Mouse (Mus musculus) hindlimb bud, embryonic 11.5 days (tissue): ENCODE data around the gene Mki67.
"Not testable (repeated sequence)": the region's sequence is repeated elsewhere in the genome, so short reads cannot be mapped to it uniquely, and the experiment has no call there.

Experiments used
- DNase-seq: peaks from one replicate; pipeline ENCODE4 v3.0.0-alpha.2; 2012; ENCODE audit warnings: low read depth, low spot score; ENCODE audit errors: extremely low spot score

The Mki67 gene

DNA sequence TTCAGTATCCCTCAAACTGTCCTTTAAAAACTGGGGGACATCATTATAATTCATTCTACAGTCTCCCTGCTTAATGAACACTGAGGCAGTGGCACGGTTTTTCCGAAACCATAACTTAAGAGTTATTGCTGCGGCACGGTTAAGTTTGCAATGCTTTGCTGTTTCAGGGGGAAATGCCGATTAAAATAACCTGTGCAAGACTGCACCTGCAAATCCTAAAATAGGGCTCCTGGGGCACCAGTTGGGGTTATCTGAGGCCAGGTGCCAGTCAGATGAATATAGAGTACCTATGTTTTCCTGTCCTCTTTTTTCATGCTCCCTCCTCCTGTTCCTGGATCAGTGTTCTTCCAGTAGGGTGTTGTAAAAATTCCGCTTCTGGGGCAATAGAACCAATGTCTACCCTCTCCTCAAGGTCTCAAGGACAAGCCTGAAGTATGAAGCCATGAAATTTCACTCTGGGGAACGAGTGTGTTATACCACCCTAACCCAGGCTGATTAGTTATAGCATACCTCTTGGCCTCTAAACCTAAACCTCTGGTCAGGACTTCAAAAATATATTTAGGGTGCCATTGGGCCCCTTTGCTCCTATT lies 902 bp upstream of the Mki67 start:
- DNase-seq = no peak

GRCm38 (mm10) chr7:135716445-135716877 lies 300 bp upstream of the Mki67 start:
- DNase-seq = peak; percentile 57

- no peak for DNase-seq
These were observed 995 bp downstream of the Mki67 start for GRCm38 (mm10) chr7:135715166-135715565.

GRCm38 (mm10) chr7:135713326-135713725 lies 2.8 kb downstream of the Mki67 start:
- DNase-seq = no peak

DNA sequence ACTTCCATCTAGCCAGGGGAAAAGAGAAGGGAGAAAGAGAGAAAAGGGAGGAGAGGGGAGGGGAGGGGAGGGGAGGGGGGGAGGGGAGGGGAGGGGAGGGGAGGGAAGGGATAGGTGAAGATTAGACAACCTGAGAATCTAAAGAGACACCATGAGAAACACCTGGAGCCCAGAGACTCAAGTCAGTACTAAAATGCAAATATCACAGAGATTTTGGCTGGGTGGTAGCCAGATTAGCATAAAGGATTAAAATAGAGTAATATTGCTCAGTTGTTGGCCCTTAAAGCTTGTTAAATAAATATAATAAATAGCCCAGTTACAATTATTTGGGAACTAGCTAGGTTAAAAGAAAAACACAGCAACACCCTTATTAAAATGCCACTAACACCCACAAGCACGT lies 3.6 kb downstream of the Mki67 start:
- no peak for DNase-seq

DNA sequence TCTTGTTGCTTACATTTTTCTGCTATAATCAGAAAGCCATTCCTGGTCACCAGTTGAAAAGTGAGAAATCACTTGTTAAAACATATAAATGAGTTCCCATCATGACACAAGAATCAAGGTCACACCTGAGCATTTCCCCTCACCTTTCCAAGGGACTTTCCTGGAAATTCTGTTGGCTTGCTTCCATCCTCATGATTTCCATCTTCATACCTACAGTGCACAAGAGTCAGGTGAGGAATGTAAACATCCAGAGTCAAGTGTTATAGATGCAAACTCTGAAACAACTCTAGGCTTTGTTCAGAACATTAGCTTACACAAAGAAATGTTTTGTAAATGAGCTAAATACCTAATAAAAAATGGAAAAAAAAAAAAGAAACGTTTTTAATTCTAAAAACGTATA lies 5.5 kb downstream of the Mki67 start:
- no peak for DNase-seq

DNA sequence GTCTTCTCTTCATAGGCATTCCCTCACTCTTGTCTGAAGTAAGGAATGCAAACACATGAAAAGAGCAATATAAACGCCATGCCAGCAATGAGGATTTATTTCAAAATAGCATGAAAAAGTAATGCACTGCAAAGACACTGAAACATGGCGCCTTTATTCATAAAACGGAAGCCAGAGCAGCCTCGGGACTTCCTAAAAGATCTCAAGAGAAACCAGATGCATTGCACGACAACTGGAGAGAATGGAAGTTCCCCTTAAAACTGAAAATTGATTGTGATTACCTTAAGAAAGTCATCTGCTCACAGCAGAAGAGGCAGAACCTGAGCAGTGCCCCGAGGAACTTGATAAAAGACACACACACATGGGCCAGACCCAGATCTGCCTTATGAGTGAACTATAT lies 10.4 kb downstream of the Mki67 start:
- no peak for DNase-seq

DNA sequence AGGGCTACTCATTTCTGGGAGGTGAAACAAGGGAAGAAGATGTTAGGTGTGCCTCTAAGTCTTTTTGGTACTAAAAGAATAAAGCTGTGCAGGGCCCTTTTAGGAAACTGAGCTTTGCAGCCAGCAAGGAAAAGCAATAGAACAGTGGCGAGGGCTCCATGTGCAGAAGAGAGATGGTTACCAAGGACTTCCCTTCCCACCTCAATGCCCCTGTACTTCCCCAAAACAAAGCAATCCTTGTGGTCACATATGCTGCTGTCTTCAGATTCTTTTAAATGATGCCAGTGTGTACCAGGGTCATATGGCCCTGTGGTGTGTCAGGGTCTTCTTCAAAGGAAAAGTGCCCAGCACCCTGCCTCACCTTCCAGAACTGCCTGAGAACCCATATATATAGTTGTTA lies 11.1 kb downstream of the Mki67 start:
- no peak for DNase-seq

DNA sequence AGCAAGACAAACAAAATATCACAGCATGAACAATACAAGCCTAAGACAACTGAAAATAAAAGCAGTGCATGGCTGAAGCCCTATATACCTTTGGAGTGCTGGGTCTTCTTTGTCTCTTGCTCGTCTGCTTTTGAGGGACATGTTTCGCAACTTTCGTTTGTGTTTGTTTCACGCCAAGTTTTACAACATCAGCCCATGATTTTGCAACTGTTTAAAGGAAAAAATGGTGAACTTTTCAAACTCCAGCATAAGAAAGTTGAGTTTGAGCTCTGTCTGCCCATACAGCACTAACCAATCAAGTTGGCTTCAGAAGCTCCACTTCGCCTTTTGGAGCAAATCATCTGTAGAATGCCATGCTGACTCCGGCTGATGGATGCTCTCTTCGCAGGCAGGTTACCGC lies 11.9 kb downstream of the Mki67 start:
- DNase-seq = no peak

DNA sequence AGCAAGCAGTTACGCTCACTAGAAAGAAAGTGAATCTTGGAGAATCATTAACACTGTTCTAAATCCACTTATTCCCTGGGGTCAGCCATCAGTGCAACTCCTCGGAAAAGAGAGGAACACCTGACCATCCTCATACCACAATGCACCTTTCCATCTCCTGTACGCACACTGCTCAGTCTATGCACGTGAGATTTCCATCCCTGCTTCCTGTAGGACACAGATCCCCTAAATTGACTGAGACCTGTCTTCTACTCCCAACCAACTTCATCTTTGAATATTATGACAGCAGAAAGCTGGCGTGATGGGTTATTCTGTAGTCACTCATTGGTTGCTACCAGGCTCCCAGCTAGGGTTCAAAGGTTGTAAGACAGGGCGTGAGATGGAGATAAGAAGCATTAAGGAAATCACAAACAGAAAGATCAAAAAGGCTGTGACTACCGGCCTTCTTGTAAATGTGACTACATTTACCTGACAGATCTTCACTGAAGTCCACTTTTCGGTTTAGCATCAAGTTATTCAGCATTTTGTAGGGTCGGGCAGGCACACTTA lies 12.5 kb downstream of the Mki67 start:
- no peak for DNase-seq

DNA sequence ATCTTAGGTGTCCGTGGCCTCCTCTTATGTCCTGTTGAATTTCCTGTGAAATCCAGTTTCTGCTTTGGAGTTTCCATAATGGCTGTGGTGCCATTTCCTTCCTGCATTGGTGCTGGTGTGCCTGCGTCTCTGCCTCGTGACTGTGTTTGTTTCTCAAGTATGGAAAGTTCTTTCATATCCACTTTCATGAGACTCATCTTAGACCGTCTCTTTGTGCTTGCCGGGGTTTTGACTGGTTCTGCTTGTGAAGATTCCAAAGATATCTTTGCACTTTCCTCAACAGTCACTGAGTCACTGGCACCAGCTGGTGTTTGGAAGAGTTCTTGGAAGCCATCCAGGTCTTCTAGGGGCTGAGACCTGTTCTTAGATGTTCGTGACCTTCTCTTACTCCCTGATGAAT lies 16.8 kb downstream of the Mki67 start:
- DNase-seq = not testable (repeated sequence)

- no peak for DNase-seq
These were observed 17.8 kb downstream of the Mki67 start for GRCm38 (mm10) chr7:135698362-135698761.

DNA sequence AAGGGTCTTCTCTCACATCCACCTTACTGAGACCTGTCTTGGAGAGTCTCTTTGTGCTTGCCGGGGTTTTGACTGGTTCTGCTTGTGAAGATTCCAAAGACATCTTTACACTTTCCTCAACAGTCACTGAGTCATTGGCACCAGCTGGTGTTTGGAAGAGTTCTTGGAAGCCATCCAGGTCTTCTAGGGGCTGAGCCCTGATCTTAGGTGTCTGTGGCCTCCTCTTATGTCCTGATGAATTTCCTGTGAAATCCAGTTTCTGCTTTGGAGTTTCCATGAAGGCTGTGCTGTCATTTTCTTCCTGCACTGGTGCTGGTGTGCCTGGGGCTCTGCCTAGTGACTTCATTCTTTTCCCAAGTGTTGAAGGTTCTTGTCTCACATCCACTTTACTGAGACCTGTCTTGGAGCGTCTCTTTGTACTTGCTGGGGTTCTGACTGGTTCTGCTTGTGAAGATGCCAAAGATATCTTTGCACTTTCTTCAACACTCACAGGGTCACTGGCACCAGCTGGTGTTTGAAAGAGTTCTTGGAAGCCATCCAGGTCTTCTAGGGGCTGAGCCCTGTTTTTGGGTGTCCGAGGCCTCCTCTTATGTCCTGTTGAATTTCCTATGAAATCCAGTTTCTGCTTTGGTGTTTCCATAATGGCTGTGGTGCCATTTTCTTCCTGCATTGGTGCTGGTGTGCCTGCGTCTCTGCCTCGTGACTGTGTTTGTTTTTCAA lies 19.0 kb downstream of the Mki67 start:
- DNase-seq = not testable (repeated sequence)

DNA sequence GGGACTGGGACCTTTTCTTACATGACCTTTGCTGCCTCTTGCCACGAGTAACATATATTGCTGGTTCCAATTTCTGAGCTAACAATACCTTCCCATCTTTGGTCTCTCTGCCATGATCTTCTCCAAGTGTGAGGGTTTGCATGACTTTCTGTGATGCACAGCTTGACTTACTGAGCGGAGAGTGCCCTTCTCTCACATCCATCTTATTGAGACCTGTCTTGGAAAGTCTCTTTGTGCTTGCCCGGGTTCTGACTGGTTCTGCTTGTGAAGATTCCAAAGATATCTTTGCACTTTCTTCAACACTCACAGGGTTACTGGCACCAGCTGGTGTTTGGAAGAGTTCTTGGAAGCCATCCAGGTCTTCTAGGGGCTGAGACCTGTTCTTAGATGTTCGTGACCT lies 20.0 kb downstream of the Mki67 start:
- no peak for DNase-seq

GRCm38 (mm10) chr7:135694796-135695195 lies 21.4 kb downstream of the Mki67 start:
- DNase-seq = no peak

DNA sequence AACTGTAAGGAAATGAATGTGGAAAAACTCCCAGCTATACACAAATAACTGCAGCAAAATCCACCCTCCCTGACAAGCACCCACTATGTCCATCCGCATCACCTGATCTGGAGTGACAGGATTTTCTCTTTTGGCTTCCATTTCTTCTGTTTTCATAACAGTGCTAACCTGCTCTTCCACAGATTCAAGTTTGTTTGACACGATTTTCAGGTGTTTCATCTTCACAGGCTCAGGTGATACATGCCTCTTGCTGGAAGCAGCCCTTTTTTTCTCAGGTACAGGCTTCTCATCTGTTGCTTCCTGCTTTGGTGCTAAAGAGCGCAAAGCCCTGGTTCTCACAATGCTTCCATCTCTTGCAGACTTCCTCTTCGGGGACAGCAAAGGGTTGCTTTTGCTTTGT lies 22.0 kb downstream of the Mki67 start:
- no peak for DNase-seq

GRCm38 (mm10) chr7:135691941-135692340 lies 24.2 kb downstream of the Mki67 start:
- DNase-seq = no peak

DNA sequence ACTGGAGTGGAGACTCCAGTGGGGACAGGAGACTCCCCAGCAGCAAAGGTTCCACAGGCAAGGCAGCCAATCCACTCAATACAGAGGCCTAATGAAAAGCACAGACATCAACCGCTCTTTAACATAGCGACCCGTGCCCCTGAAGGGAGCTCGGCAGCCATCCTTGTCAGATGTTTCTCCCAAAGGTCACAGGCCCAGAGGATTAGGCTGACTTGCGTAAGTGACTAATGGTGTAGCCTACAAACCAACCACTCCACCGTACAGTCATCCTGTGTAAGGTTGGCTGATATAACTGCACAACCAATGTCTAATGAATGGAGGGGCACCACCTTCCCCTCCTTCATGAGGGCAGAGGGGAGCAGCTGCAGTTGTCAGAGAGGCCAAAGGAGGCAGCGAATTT lies 26.8 kb downstream of the Mki67 start:
- no peak for DNase-seq

DNA sequence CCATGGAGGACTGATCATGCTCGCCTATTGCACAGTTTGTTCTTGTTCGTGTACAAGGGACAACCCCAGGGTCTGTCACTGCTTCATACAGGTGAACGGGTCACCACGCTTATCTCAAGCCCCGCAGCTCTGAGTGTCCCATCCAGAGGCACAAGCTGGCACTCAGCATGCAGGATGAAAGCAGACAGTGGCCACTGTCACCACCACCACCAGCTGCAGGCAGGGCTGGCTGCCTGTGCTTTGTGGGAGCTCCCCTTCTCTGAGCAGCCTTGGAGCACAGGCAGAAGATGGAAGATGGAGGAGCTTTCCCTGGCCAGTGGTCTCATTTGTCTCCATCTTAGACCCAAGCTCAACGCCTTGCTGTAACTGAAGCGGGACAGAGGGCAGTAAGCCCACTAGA lies 31.2 kb downstream of the Mki67 start:
- no peak for DNase-seq

GRCm38 (mm10) chr7:135684098-135684497 lies 32.1 kb downstream of the Mki67 start:
- not testable (repeated sequence) for DNase-seq

DNA sequence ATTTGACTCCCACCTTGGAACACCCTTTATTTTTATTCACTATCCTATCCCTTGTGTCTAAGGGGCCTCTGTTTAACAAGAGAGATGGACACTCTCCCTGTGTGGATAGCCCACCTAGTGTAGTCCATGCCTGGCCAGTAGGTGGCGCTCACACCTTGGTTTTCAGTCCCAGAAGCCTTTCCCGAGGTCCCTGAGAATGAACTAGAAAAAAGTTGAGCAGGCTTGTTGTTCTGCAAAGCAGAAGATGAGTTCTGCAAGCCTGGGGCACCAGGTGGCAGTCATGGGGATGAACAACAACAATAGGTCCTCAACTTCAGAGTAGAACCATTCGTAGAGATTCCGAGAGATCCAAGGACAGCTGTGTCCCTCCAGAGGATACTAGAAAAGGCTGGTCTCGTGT lies 35.8 kb downstream of the Mki67 start:
- no peak for DNase-seq

DNA sequence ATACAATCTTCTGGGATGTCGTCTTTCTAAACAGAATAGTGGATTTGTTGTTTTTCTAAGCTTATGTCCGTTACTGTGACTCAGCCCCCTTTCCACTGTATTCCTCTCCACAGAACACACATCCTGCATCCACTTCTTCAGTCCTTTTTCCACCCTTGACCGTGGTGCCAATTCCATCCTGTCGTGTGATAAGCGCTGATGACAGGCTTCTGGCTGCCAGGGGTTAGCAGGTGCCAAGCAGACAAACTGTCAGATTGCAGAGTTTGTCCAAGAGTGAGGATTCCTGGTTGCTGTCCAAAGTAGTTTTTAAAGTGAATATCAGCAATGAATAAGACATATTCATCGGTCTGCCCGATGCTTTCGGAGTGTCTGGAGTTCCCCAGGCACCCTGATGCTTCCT lies 39.4 kb downstream of the Mki67 start:
- DNase-seq = no peak

DNA sequence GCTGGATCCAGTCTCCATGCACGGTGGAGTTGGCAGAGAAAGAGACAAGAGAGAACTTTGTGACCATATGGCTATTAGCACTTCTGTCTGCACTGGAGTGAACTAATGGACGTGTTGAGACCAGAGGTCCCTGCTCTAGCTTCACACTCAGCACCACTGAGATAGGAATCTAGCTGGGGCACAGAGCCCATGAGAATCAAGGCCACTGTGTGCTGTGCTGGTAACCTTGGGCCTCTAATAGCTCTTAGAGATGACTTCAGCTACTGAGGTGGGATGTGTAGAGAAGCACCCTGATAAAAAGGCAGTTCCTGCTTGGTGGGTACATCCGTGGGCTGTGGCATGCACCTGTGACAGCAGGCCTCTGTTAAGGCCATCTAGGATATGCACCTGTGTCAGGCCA lies 42.6 kb downstream of the Mki67 start:
- DNase-seq = no peak
